Mouse (Mus musculus): ENCODE measurements around the gene Ankrd33.
"Not testable (repeated sequence)": the region's sequence is repeated elsewhere in the genome, so short reads cannot be mapped to it uniquely, and the experiment has no call there.

The Ankrd33 gene

DNA sequence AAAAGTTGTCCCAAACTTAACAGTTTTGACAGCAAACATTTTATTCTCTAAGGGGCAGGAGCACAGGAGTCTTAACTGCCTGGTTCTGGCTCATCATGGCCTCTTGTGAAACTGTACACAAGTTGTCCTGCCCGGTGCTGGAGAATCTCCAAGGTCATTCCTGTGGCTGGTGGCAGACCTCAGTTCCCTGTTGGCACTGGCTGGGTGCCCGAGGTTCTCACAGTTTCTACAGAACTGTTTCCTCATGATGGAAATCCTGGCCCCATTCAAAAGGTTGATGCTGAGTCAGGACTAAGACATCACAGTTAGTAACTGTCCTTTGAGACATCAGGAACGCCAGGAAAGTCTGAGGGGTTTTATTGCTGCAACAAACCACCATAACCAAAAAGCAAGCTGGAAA, 28.6 kb upstream of the Ankrd33 start:
- peak; percentile 93 for DNase-seq (ENCODE audit: inconsistent ontology term)

DNA sequence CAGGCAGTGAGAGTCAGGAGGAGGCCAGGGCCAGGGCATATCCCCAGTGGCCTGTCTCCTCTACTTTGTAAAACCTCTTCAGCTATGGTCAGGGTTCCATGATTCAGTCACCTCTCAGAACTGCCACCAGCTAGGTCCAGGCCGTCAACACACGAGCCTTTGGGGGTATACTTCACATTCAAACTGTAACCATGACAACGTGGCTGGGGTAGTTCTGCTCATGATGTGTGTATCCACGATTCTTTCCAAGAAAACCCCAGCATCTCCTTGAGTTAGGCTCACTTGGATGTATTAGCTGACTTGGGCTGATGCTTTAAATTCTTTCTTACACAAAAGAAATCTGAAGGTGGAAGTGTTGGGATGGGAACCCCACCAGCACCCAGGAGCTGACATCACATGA, 27.3 kb upstream of the Ankrd33 start:
- DNase-seq (ENCODE audit: inconsistent ontology term) = no peak

DNA sequence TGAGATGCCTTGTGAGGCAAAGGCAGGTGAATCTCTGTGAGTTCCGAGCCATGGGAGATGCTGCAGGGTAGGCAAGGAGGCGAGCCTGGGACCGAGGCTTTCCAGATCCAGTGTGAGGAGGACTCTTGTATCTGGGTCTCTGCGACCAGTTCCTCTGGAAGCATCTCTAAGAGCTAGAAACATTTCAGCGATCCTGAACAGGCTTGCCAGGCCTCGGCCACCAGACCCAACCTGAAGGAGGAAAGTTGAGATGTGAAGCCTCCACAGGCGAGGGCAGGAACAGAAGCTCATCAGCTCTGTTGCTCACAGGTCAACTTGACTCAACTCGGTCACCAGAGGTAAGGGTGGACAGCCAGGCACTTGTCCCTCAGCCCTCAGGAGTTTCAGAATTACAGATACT, 24.0 kb upstream of the Ankrd33 start:
- DNase-seq (ENCODE audit: inconsistent ontology term) = no peak

DNA sequence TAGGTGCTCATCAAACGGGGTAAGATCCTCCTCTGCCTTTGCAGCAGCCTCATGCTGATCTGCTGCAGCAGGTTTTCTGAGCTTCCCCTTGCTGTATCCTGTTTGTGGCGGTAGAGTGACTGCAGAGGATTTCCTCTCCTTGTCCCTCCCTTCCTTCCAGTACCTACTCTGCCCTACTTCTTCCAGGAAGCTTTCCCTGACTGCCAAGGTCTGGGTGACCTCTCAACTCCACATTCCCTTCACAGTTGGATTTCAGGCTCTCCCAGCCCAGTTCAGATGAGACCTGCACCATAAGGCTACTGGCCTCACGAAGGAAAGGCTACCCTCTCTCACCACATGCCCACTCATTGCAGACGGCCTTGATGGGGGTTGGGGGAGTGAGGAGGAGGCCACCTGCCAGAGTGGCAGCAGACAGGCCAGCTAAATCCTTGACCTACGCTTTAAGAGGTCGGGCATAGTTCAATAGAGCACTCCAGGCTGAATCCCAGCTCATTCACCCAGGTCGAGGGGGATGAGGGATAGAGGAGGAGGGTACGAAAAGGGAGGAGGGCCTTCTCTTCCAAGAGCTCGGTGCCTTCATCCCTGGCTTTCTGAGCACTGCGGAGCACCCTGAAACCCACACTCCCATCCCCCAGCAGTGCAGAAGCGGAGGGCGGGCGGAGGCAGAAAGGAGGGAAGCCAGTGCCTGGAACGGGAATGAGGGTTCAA, 23.3 kb upstream of the Ankrd33 start:
- DNase-seq (ENCODE audit: inconsistent ontology term) = no peak

DNA sequence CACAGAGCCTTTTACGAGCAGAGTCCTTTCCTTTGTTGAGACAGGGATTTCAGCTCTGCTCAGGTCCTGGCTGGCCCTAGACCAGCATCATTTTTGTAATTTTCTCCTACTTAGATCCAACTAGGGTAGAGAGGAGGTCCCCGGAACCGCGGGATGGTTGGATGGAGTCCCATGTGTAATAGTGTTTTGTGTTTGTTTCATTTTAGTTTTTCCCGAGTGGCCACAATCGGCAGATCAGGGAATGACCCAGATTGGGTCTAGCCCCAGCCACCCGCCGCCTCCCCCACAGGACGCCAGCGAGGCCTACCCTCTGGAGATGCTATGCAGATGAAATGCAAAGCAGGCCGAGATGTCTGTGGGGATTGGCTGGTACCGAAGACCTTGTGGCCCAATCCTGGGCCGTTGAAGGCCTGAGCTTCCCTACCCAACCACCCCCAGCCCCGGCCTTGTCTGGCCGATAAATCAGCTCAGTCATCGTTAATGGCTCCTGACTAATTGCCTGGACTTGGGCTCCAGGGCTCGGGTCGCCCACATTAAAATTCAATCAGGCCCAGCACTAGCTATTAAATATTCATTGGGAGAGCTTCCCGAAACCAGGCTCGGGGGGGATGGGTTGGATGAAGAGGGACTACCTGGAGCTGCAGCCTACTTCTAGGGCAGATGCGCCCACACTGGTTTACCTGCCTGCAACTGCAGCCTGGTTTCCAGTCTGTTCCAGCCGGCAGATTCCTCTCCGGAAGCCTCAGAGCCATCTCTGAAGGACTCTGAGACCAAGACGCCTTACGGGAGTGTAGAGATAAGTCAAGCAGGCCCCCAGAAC, 22.5 kb upstream of the Ankrd33 start:
- DNase-seq (ENCODE audit: inconsistent ontology term) = peak; percentile 82

DNA sequence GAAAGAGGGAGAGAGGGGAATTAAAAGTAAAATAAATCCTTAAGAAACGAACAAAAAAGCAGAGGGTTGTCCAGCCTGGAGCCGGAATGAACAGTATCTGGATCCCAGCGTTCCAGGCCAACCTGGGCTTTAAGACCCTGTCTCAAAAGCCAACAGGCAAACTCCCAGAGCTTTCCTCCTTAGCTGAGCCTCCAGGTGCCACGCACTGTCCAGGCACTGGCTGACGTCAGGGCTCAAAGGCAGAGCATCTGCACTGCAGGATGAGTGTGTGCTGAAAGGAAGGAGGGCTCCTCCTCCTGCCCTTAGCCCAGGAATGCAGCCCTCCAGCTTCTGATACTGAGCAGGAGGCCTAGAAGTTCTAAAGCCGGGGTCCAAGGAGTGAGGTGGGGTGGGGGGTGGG, 21.6 kb upstream of the Ankrd33 start:
- DNase-seq (ENCODE audit: inconsistent ontology term) = no peak

DNA sequence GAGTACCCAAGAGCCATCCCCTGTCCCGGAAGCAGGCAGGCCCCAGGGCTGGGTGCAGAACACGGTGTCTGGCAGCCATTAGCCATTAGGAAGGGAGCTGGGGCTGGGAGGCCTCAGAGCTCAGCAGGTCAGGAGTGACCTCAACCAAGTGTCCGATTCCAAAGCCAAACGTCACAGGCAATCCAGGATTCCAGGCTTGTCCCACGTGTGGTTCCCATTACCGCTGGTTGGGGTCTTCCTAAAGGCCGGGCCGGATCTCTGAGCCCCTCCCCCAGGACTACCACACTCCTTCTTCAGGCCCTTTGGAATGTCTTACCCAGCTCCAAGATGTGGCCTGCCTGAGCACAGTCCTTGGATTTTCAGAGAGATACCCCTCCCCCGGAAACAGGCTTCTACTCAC, 20.6 kb upstream of the Ankrd33 start:
- DNase-seq (ENCODE audit: inconsistent ontology term) = no peak

DNA sequence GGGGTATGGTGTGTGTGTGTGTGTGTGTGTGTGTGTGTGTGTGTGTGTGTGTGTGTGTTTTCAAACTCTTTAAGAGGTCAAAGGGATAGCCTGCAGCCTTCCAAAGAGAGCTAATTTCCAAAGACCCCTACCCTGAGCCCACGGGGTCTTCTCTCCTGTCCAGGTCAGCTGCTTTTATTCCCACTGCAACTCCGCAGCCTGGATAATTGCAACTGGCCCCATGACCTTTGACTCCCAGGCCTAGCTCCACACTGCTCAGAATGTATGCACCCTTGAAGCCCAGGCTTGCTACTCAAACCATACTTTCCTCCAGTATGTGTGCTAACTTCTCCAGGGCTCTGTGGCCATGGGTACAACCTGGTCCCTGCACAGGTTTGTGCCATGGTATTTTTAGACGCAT, 20.2 kb upstream of the Ankrd33 start:
- no peak for DNase-seq (ENCODE audit: inconsistent ontology term)

DNA sequence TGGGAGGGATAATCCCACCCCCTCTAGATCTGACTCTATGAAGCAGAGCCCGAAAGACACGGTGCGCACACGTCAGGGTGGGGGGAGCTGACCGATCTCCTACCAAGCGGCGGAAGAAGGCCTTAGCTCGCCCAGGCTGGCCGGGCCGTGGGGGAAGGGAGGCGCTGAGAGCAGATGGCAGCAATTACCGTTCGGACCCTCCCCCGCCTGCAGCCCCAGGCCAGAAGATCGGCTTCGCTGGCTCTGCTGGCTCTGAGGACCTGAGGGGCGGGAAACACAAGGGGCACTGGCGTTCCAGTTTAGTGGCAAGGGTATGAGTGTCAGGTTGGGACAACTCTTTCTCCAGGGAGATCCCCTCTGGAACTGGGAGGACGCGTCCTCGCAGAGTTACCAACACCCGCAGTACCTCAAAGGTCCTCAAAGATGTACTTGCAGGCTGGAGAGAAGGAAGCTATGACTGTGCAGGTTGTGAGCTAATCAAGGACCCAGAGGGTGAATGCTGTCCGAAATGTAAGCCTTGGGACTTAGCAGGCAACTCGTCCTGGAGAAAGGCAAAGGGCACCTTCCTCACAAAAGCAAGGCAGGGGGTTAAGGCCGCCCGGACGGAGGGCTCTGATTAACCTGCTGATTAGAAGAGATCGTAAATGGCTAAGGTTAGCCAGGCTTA, 17.4 kb upstream of the Ankrd33 start:
- DNase-seq (ENCODE audit: inconsistent ontology term) = peak; percentile 51

DNA sequence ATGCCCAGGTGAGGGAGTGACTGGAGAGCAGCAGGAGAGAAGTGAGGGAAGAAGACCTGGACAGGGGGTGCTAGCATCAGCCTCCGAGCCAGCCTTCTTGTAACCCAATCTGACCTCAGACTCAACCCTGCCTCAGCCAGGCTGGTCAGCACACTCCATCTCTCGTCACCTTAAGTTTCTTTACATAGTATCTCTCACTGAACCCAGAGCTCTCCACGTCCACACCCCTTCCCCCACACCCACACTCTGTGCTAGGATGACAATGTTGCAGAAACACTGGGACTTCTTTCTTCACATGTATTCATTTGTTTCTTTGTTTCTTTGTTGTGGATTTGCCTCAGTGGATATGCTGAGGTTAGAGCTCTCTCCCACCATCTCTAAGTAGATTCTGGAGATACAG, 14.6 kb upstream of the Ankrd33 start:
- DNase-seq (ENCODE audit: inconsistent ontology term) = no peak

DNA sequence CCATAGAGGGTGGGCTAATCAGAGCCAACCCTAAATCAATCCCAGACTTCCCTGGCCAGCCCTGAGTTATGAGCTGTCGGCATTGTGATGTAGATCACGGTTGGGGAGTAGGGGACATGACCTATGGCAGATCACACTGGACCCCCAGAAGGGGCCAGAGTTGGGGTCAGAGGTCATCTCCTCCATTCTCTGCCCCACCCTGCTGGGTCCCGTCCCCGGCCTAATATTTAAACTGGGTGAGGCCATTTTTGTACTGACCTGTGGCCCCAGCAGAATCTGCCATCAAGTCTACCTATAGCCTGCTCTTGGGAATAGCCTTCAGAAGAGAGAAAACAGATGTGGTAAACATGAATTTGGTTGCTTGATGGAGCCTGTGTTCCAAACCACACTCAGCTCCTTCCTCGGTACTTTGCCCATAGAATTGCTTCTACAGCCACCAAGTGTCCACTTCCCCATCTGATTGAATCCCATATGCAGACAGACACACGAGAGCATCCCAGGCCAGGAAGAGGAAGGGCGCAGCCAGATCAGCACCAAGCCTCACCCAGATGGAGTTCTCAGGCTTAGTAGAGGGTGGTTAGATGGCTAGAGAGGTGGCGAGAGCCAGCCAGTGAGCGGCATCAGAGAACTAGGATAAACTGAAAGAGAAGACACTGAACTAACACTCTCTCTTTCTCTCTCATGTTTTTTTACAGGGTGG, 11.8 kb upstream of the Ankrd33 start:
- DNase-seq (ENCODE audit: inconsistent ontology term) = no peak

DNA sequence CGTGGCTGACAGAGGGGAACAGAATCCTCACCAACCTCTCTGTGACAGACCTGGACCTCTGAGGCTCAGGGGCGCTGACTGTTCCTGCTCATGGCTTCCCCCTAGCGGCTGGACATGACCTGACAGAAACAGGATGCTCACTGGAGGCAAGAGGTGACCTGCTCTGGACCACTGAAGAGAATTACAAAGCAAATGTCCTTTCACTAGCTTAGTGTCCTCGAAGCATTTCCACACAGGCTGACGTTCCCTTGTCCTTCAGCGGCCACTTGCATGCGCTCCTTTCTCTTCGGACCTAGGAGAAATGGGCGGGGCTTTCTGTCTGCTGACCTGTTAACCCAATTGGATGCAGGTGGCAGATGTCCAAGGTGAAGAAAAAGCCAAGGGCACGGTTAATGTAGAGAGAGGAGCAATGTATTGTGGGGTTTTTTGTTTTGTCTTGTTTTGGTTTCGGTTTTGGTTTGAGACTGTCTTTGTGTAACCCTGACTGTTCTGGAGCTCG, 10.0 kb upstream of the Ankrd33 start:
- peak; percentile 86 for DNase-seq (ENCODE audit: inconsistent ontology term)

DNA sequence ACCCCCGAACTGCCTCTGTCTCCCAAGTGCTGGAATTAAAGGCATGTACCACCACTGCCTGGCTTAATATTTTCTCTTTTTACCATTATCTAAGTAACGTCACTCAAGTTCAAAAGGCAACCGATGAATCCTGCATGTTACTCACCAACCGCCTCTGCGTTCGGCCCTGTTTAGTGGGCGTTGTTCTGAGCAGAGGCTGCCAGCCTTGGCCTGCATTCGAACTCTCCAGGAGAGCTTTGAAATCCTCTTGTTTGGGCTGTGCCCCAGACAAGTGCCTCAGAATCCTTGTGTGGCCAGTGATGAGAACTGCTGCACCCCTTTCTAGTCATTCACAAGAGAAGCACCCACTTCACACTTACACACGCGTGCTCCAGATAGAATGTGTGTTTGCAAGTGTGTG, 9.5 kb upstream of the Ankrd33 start:
- DNase-seq (ENCODE audit: inconsistent ontology term) = no peak

DNA sequence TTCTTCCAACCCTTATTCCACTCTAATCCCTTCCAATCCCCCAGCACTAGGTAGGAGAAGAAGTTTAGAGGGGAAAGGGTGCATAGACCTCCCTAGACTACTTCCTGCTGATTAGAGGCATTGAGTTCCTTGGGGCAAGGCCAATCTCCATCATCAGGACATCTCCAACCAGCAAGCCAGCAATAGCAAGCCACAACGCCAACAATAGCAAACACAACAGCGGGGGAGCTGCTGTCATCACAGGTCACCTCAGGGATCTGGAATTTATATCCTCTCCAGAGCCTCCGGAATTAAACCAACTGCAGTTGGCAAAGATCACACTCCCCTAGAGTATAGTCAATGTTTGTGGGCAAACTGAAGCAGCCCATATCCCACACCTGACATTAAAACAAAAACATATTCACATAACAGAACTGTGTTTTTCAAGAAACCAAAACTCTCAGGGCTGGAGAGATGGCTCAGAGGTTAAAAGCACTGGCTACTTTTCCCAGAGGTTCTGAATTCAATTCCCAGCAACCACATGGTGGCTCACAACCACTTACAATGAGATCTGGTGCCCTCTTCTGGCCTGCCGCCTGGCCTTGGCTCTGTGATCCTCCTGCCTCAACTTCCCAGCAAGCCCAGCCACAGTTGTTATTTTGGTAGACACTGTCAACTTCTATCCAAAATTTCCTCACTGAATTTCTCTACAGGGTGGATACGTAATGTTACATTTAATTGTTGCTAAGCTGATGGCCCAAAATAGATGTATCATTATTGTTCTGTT, 7.5 kb upstream of the Ankrd33 start:
- no peak for DNase-seq (ENCODE audit: inconsistent ontology term)

DNA sequence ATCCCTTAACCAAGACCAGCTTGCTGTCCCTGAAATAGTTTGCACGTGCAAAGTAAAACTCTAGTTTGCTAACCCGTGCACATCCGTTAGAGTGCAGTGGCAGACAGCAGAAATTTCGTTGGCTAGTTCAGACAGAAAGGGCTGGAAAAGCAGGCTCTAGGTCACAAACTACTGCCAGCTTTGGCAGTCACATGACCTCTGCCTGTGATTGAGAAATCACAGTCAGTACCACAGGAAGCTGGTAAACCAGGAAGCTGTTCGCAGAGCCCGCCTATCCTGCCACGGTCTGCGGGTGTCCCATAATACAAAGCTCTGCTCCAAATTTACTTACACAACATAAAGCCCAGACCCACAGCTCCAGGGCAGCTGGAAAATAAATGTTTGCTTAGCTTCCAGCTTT, 2.4 kb upstream of the Ankrd33 start:
- no peak for DNase-seq (ENCODE audit: inconsistent ontology term)

DNA sequence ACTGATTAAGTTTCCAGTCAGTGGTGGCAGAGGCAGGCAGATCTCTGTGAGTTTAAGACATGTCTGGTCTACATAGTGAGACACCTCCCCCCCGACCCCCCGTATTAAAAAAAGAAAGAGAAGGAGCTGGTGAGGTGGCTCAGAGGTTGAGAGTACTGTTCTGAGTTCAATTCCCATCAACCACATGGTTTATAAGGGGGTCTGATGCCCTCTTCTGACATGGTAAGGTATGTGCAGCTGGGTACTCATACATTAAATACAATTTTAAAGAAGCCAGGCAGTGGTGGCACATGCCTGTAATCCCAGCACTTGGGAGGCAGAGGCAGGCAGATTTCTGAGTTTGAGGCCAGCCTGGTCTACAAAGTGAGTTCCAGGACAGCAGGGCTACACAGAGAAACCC, 1.8 kb upstream of the Ankrd33 start:
- DNase-seq (ENCODE audit: inconsistent ontology term) = not testable (repeated sequence)

DNA sequence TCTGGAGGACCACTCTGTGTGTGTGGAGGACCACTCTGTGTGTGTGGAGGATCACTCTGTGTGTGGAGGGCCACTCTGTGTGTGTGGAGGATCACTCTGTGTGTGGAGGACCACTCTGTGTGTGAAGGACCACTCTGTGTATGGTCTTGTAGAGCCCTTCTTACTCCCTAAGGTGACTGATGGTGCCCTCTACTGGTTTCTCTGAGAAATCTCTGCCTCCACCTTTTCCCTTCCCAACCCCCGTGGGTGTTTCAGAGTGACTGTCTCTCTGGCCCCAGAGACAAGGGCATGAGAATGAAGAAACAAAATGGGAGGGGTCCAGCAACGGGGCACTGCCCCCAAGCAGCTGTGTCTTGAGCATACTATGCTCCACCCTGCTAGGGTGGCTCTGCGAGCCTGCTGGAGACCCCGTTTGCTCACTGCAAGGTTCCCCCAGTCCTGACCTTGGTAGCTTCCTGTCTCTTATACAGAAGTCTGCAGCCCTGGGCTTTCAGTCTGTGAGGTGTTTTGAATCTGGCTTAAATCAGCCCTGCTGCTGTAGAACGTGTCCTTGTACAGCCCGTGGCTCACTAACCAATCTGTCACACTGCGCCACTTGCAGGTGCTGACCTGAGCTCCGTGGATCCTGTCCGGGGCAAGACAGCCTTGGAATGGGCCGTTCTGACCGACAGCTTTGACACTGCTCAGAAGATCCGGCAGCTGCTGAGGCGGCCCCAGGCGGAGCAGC, 3.0 kb downstream of the Ankrd33 start:
- DNase-seq (ENCODE audit: inconsistent ontology term) = no peak

DNA sequence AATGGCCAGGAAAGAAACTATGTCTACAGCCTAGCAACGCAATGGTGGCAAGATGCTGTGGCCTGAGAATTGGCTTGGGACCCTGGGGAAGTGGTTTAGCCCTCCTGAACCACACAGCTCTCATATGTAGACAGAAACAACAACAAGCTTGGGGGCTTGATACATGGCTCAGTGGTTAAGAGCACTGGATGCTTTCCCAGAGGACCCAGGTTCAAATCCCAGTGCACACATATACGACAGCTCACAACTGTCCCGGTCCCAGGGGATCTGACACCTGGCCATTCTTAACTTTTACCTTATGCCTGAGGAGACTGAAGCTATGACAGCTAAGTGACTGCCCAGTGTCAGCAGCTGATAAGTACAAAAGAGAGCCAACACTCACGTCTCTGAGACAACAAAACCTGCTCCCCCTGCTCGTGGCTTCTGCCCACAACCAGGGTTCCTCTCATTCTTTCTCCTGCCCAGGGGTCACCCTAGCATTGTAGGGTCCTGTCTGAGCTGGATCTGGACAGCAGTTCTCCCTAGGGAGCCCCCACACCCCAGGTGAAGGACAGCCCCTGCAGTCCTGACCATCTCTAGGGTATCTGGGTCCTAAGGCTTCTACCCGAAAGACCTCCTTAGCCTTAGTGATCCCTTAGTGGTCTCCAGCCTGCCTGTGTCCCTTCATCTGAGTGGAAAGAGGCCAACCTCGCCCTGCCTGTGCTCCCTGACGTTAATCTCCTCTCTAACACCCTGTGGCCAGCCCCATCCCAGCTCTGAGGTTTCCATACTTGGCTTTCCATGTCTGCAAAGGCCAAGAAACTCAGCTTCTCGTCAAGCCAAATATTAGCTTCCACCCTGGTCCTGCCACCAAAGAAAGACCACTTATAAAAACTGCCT, 6.1 kb downstream of the Ankrd33 start:
- no peak for DNase-seq (ENCODE audit: inconsistent ontology term)

DNA sequence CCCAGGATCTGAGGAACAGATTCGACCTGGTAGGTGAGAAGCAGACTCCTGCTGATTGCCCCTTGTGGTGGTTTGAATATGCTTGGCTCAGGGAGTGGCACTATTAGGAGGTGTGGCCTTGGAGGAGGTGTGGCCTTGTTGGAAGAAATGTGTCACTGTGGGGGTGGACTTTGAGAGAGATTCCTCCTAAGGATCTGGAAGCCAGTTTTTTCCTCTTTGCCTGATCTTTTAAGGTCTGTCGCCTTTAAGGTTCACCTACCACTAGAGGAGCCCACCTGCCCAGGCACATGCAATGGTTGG, 6.7 kb downstream of the Ankrd33 start:
- no peak for DNase-seq (ENCODE audit: inconsistent ontology term)

DNA sequence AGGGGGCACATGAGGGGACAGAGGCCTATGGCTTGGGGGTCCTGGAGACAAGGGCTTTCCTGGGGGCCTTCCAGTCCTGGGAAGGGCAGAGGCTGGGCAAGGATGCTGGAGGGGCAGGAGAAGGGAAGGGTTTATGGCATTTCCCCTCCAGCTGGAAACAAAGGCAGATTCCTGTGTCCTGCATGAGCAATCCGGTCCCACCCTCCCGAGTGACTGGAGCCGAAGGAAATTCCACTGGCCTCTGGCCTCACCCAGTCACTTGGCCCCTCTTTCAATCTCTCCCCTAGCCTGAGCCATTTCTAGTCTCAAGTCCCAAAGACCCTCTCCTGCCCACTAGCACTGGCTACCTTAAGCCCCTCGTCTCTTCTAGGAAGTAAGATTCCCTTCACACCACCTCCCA, 7.6 kb downstream of the Ankrd33 start:
- no peak for DNase-seq (ENCODE audit: inconsistent ontology term)

Data from Muller cell, postnatal 12 days (primary cell).